Mouse (Mus musculus): ENCODE results near the gene Olfr50. TPM values are rescaled to one million over a fixed set of nuclear protein-coding genes. Genes with fewer than 3 reads are reported as not detected.

Gene Olfr50
- total RNA-seq (2014; fragmentation: Nextera tagmentation) (not detected in 2 replicates), total RNA-seq (2017) (not detected in 2 replicates)

DNA sequence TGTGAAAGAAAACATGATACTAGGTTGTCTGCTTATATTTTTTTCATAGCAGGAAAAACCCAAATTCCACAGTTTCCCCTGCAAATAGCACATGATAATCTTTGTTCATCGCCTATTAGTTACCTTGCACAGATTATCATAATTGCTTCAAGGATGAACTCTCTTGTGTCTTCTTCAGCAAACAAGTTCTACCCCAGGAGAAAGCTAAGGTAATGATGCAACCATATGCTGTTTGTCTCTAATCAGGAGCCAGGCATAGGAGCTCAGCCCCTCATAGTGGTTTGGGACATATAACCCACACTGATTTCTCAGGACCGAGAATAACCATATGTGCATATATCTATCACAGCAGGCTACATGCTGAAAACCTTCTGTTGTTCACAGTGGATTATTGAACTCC lies at the start of gene Olfr50:
Olfr50 (plus strand) TSS at position 301 of the 400 bp plus-strand sequence.
- ATAC-seq (replicated peaks; ENCODE audit: low FRiP score, low TSS enrichment, poor library complexity, severe bottlenecking) = no peak

DNA sequence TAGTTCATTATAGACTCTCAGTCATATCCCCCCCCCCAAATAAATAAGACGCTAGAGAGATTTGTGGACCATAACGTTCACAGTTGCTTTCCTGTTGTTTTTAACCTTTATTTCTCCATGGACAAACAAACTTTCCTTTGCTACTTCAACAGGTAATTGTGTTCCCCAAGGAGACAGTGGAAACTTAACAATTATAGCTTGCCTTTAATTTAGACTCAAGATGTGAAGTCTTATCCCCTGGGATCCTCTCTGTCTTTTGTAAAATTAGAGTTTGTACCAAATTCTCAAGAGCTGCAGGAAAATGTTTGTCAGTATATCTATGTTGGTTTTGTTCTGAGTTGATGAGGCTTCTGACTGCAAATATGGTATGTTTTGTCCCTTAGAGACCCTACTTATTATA lies 6.4 kb upstream of the Olfr50 start, which contains the start of gene Olfr348:
Olfr348 (plus strand) TSS at position 301 of the 400 bp plus-strand sequence.
- ATAC-seq (replicated peaks; ENCODE audit: low FRiP score, low TSS enrichment, poor library complexity, severe bottlenecking) = no peak

DNA sequence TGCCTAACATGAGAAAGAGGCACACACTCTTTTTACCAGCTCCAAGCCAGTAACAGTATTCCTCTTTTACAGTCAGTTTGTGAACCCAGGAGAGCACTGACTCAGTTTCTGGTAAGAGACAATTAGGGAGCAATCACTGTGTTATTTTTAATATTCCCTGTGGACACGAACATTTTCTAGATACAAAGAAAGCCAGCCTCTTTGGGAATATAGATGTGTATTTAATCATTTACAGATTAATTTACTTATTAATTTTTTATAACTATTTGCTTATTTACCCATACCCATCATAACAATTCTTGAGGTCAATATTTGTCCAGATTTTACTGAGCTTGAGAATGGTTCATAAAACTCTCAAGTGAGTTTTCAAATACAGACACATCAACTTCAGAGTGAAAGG lies 26.6 kb downstream of the Olfr50 start, which contains the start of gene Olfr3:
Olfr3 (minus strand) TSS at position 101 of the 400 bp plus-strand sequence.
- ATAC-seq (replicated peaks; ENCODE audit: low FRiP score, low TSS enrichment, poor library complexity, severe bottlenecking) = no peak

DNA sequence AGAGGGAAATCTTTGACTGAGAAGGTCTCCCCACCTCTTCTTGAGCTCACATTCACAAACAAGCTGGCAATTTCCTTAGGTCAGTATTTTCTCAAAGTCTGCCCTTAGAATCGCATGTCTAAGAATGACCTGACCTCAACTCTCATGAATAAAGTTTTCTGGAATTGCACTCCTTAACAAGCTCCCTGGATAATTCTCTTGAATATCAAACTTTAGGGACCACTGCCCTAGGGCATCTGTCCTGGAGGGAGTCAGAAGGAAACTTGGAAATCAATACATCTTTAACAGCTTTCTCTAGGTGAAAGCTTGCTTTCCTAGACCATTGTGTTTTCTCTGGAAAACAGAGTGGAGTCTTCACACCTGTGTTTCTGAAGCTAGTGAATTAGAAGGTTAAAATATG lies 55.7 kb downstream of the Olfr50 start, which contains the start of gene Olfr350:
Olfr350 (plus strand) TSS at position 301 of the 400 bp plus-strand sequence.
- ATAC-seq (replicated peaks; ENCODE audit: low FRiP score, low TSS enrichment, poor library complexity, severe bottlenecking) = no peak

Other genes starting within 250 kb of the Olfr50 start
- gene Olfr344, start 223.9 kb upstream of the Olfr50 start, total RNA-seq (2014; fragmentation: Nextera tagmentation) = not detected in 2 replicates
- not detected in 2 replicates for gene Olfr344, start 223.9 kb upstream of the Olfr50 start, total RNA-seq (2017)
- gene Olfr345, start 150.5 kb upstream of the Olfr50 start, total RNA-seq (2014; fragmentation: Nextera tagmentation) = not detected in 2 replicates
- not detected in 2 replicates for gene Olfr345, start 150.5 kb upstream of the Olfr50 start, total RNA-seq (2017)
- gene Olfr346, start 104.8 kb upstream of the Olfr50 start, total RNA-seq (2014; fragmentation: Nextera tagmentation) = not detected in 2 replicates
- gene Olfr346, start 104.8 kb upstream of the Olfr50 start, total RNA-seq (2017) = not detected in 2 replicates
- not detected in 2 replicates for gene Olfr347, start 58.6 kb upstream of the Olfr50 start, total RNA-seq (2014; fragmentation: Nextera tagmentation)
- gene Olfr347, start 58.6 kb upstream of the Olfr50 start, total RNA-seq (2017) = not detected in 2 replicates
- gene Olfr348, start 6.3 kb upstream of the Olfr50 start, total RNA-seq (2014; fragmentation: Nextera tagmentation) = not detected in 2 replicates
- gene Olfr348, start 6.3 kb upstream of the Olfr50 start, total RNA-seq (2017) = not detected in 2 replicates
- not detected in 2 replicates for gene Olfr3, start 26.5 kb downstream of the Olfr50 start, total RNA-seq (2014; fragmentation: Nextera tagmentation)
- not detected in 2 replicates for gene Olfr3, start 26.5 kb downstream of the Olfr50 start, total RNA-seq (2017)
- not detected in 2 replicates for gene Olfr350, start 55.8 kb downstream of the Olfr50 start, total RNA-seq (2014; fragmentation: Nextera tagmentation)
- not detected in 2 replicates for gene Olfr350, start 55.8 kb downstream of the Olfr50 start, total RNA-seq (2017)
- not detected in 2 replicates for gene Olfr351, start 72.1 kb downstream of the Olfr50 start, total RNA-seq (2014; fragmentation: Nextera tagmentation)
- not detected in 2 replicates for gene Olfr351, start 72.1 kb downstream of the Olfr50 start, total RNA-seq (2017)
- not detected in 2 replicates for gene Olfr352, start 77.9 kb downstream of the Olfr50 start, total RNA-seq (2014; fragmentation: Nextera tagmentation)
- not detected in 2 replicates for gene Olfr352, start 77.9 kb downstream of the Olfr50 start, total RNA-seq (2017)
- gene Olfr353, start 102.4 kb downstream of the Olfr50 start, total RNA-seq (2014; fragmentation: Nextera tagmentation) = not detected in 2 replicates
- gene Olfr353, start 102.4 kb downstream of the Olfr50 start, total RNA-seq (2017) = not detected in 2 replicates
- gene Olfr354, start 115.1 kb downstream of the Olfr50 start, total RNA-seq (2014; fragmentation: Nextera tagmentation) = not detected in 2 replicates
- not detected in 2 replicates for gene Olfr354, start 115.1 kb downstream of the Olfr50 start, total RNA-seq (2017)
- not detected in 2 replicates for gene Olfr355, start 138.4 kb downstream of the Olfr50 start, total RNA-seq (2014; fragmentation: Nextera tagmentation)
- gene Olfr355, start 138.4 kb downstream of the Olfr50 start, total RNA-seq (2017) = not detected in 2 replicates
- not detected in 2 replicates for gene Olfr356, start 146.6 kb downstream of the Olfr50 start, total RNA-seq (2014; fragmentation: Nextera tagmentation)
- not detected in 2 replicates for gene Olfr356, start 146.6 kb downstream of the Olfr50 start, total RNA-seq (2017)
- gene Olfr357, start 203.3 kb downstream of the Olfr50 start, total RNA-seq (2014; fragmentation: Nextera tagmentation) = not detected in 2 replicates
- not detected in 2 replicates for gene Olfr357, start 203.3 kb downstream of the Olfr50 start, total RNA-seq (2017)
- not detected in 2 replicates for gene Olfr358, start 218.8 kb downstream of the Olfr50 start, total RNA-seq (2014; fragmentation: Nextera tagmentation)
- not detected in 2 replicates for gene Olfr358, start 218.8 kb downstream of the Olfr50 start, total RNA-seq (2017)

Measured in megakaryocyte-erythroid progenitor cell, adult 5-6 weeks (primary cell).